Mouse (Mus musculus) forebrain, embryonic 10.5 days (tissue): ENCODE results near the gene Ube2z. TPM values are rescaled to one million over a fixed set of nuclear protein-coding genes. Genes with fewer than 3 reads are reported as not detected.
"Not testable (repeated sequence)": the region's sequence is repeated elsewhere in the genome, so short reads cannot be mapped to it uniquely, and the experiment has no call there.

Source experiments
- DNase-seq: peaks from one replicate; pipeline ENCODE4 v3.0.0-alpha.2; 2017; ENCODE audit warnings: low spot score; ENCODE audit errors: extremely low spot score
- H3K27ac ChIP-seq: fragments of 300-500 bp; sonication (generic); 2 replicates; pipeline ENCODE4 v1.5.1; 2016; ENCODE audit warnings: mild to moderate bottlenecking
- H3K27me3 ChIP-seq: fragments of 300-500 bp; sonication (generic); 2 replicates; pipeline ENCODE4 v1.6.1; 2016; ENCODE audit warnings: mild to moderate bottlenecking; ENCODE audit not compliant: poor library complexity, severe bottlenecking
- H3K36me3 ChIP-seq: fragments of 300-500 bp; sonication (generic); replicated peaks from 2 replicates; pipeline ENCODE4 v1.6.1; 2016; ENCODE audit warnings: mild to moderate bottlenecking, moderate library complexity
- H3K4me1 ChIP-seq: fragments of 300-500 bp; sonication (generic); 2 replicates; pipeline ENCODE4 v1.6.1; 2016
- H3K4me3 ChIP-seq: fragments of 300-500 bp; sonication (generic); 2 replicates; pipeline ENCODE4 v1.5.1; 2016; ENCODE audit warnings: mild to moderate bottlenecking, moderate library complexity
- H3K9me3 ChIP-seq: fragments of 300-500 bp; sonication (generic); 2 replicates; pipeline ENCODE4 v1.6.1; 2016; ENCODE audit warnings: mild to moderate bottlenecking, moderate library complexity
- WGBS: fragments of 180-500 bp; shearing (Covaris S2); methylation state at CpG from one replicate; pipeline ENCODE4 v1.1.7; 2016; 5-methylcytosine and 5-hydroxymethylcytosine counted together
- polyA plus RNA-seq: library from polyadenylated mRNA; unstranded; fragments of >200 nt; fragmentation: Nextera tagmentation; extraction: Ambion mirVana; gene quantifications from 2 replicates; pipeline ENCODE4 v1.2.1, GENCODE M21; 2016

The Ube2z gene
- polyA plus RNA-seq = 27.5 TPM in 2 replicates

GRCm38 (mm10) chr11:96065215-96065911 lies at the start of gene Ube2z:
TSS of gene Ube2z (minus strand) at chr11:96065388.
- Histone ChIP-seq H3K27ac (peak within 1 kb of the TSS; percentile 96), H3K9me3 (no peaks in the 10 kb centered on the region), H3K4me3 (peak within 1 kb of the TSS; percentile 93), H3K27me3 (no peaks in the 10 kb centered on the region), H3K36me3 (peaks cover 29% of the 10 kb centered on the region), H3K4me1 (peaks cover 33% of the 10 kb centered on the region)
- DNase-seq = peak; percentile 92
- 6% methylated on average over 49 of the region's 50 CpGs for WGBS

DNA sequence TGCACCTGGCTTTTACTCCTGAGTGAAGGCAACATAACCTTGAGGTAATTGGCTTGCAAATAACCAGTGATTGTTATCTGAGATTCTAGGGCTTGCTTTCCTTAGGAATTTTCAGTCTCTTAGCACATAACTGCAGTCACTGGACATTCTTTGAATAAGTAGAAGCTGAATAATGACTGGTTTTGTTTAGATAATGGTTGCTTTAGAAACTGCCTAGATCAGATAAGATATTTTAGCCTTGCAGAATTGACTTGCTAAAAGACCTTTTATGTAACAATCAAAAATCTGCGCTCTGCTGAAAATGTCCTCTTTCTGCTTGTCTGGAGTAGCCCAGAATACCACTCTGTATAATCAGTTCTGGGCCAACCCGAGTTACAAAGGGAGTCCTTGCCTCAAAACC lies 48.9 kb upstream of the Ube2z start:
- 72% methylated on average over 2 of the region's 2 CpGs for WGBS
- DNase-seq = no peak
- Histone ChIP-seq H3K27me3 (no peaks in the 10 kb centered on the region), H3K27ac (no peak overlapping the region), H3K4me3 (no peak overlapping the region), H3K4me1 (no peaks in the 10 kb centered on the region), H3K36me3 (no peaks in the 10 kb centered on the region), H3K9me3 (no peaks in the 10 kb centered on the region)

DNA sequence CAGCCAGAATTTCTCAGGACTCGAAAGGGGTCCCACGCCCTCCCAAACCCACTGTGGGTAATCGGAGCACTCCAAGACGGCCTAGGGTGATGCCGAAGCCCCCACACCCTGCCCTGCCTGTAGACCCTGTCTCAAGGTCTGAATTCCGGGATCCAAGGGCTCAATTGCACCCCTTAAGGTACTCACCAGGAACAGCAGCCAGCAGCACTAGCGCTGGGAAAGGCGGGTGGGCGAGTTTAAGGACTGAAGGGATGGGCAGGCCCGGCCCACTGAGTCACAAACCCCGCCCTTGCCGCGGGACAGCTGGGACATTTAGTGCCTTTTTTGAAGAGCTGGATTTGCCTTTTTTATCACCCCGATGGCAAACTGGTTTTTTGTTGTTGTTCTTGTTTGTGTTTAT lies 46.6 kb upstream of the Ube2z start, which contains the start of gene Calcoco2:
TSS of gene Calcoco2 (minus strand) at position 214 of the 400 bp plus-strand sequence.
- Histone ChIP-seq H3K36me3 (no peaks in the 10 kb centered on the region), H3K27me3 (no peaks in the 10 kb centered on the region), H3K4me1 (no peaks in the 10 kb centered on the region), H3K9me3 (no peaks in the 10 kb centered on the region), H3K27ac (no peak within 1 kb of the TSS), H3K4me3 (no peak within 1 kb of the TSS)
- WGBS = 39% methylated on average over 14 of the region's 14 CpGs
- DNase-seq = no peak

- not testable (repeated sequence) for H3K27me3 ChIP-seq, H3K36me3 ChIP-seq, H3K4me3 ChIP-seq, H3K4me1 ChIP-seq, H3K27ac ChIP-seq, DNase-seq, H3K9me3 ChIP-seq
- 61% methylated on average over 2 of the region's 2 CpGs for WGBS
Observed at GRCm38 (mm10) chr11:96110950-96111349, 45.8 kb upstream of the Ube2z start.

- 93% methylated on average over 1 of the region's 1 CpGs for WGBS
- Histone ChIP-seq H3K27ac (no peak overlapping the region), H3K27me3 (no peaks in the 10 kb centered on the region), H3K4me1 (no peaks in the 10 kb centered on the region), H3K36me3 (no peaks in the 10 kb centered on the region), H3K9me3 (no peaks in the 10 kb centered on the region), H3K4me3 (no peak overlapping the region)
- no peak for DNase-seq
Observed at GRCm38 (mm10) chr11:96108376-96108775, 43.2 kb upstream of the Ube2z start.

DNA sequence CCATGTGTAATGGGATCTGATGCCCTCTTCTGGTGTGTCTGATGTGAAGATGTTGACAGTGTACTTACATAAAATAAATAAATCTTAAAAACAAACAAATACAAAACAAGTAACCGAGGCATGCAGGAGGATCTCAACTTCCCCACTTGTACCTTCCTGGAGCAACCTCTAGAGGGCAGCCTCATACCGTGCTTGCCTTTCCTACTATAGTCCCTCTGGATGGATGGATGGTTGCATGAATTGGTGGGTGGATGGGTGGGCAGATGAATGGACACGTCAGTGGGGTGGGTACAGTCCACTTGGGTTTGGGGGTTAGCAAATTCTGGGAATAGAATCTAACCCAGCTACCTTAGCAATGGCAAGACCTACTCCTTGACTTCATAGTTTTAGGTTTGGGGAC lies 28.2 kb upstream of the Ube2z start:
- Histone ChIP-seq H3K36me3 (no peaks in the 10 kb centered on the region), H3K27ac (no peak overlapping the region), H3K4me1 (no peaks in the 10 kb centered on the region), H3K4me3 (no peak overlapping the region), H3K9me3 (no peaks in the 10 kb centered on the region), H3K27me3 (peaks cover 11% of the 10 kb centered on the region; the same call in 1 of the 2 replicates)
- peak; percentile 51 for DNase-seq
- WGBS = 13% methylated on average over 3 of the region's 3 CpGs

- Histone ChIP-seq H3K9me3 (peaks cover 6% of the 10 kb centered on the region; the same call in 1 of the 2 replicates), H3K4me1 (no peaks in the 10 kb centered on the region), H3K4me3 (no peak overlapping the region), H3K27ac (no peak overlapping the region), H3K36me3 (no peaks in the 10 kb centered on the region), H3K27me3 (peaks cover 7% of the 10 kb centered on the region; the same call in 1 of the 2 replicates)
- no peak for DNase-seq
- WGBS = 47% methylated on average over 7 of the region's 7 CpGs
Observed at GRCm38 (mm10) chr11:96092674-96093291, 27.6 kb upstream of the Ube2z start.

- no peaks in the 10 kb centered on the region for H3K4me1 ChIP-seq
- H3K27me3 ChIP-seq = peaks cover 3% of the 10 kb centered on the region; the same call in 1 of the 2 replicates
Observed at GRCm38 (mm10) chr11:96091073-96091472, 25.9 kb upstream of the Ube2z start.

DNA sequence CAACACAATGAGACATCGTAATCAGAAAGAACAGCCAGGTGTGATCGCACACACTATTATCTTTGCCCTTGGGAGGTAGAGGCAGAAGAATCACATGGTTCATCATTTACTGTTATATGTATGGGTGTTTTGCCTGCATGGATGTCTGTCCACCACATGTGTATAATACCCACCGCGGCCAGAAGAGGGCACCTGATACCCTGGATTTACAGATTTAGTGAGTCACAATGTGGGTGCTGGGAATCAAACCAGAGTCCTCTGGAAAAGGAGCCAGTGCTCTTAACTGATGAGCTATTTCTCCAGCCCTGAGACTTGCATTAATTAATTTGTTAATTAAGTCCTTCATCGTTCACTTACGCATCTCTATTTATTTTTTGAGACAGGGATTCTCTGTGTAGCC lies 22.8 kb upstream of the Ube2z start:
- Histone ChIP-seq H3K4me1 (no peaks in the 10 kb centered on the region), H3K36me3 (no peaks in the 10 kb centered on the region), H3K27ac (no peak overlapping the region), H3K27me3 (peaks cover 2% of the 10 kb centered on the region; the same call in 1 of the 2 replicates), H3K9me3 (peaks cover 6% of the 10 kb centered on the region; the same call in 1 of the 2 replicates), H3K4me3 (no peak overlapping the region)
- no peak for DNase-seq
- WGBS = 87% methylated on average over 6 of the region's 6 CpGs

More at GRCm38 (mm10) chr11:96091073-96091472, 25.9 kb upstream of the Ube2z start:
- WGBS = 59% methylated on average over 2 of the region's 2 CpGs
- H3K4me3 ChIP-seq = no peak overlapping the region
- no peaks in the 10 kb centered on the region for H3K36me3 ChIP-seq
- H3K9me3 ChIP-seq = peaks cover 6% of the 10 kb centered on the region; the same call in 1 of the 2 replicates
- no peak for DNase-seq
- H3K27ac ChIP-seq = no peak overlapping the region

DNA sequence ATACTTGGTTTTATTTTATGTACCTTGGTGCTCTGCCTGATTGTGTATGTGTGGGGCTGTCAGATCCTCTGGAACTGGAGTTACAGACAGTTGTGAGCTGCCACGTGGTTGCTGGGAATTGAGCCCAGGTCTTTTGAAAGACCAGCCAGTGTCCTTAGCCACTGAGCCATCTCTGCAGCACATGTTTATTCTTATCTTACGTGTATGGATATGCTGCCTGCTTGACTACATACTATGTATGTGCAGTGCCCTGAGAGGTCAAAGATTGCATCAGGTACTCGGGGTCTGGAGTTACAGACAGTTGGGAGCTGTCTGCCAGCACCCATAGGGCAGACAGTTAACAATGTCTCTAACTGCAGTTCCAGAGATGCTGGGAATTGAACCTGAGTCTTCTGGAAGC lies 17.5 kb upstream of the Ube2z start:
- Histone ChIP-seq H3K4me3 (no peak overlapping the region), H3K4me1 (no peaks in the 10 kb centered on the region), H3K9me3 (no peaks in the 10 kb centered on the region), H3K36me3 (no peaks in the 10 kb centered on the region), H3K27ac (no peak overlapping the region), H3K27me3 (no peaks in the 10 kb centered on the region)
- DNase-seq = no peak
- WGBS = 86% methylated on average over 3 of the region's 3 CpGs

GRCm38 (mm10) chr11:96080736-96081135 lies 15.5 kb upstream of the Ube2z start:
- Histone ChIP-seq H3K36me3 (no peaks in the 10 kb centered on the region), H3K4me3 (no peak overlapping the region), H3K27me3 (no peaks in the 10 kb centered on the region), H3K27ac (no peak overlapping the region), H3K9me3 (no peaks in the 10 kb centered on the region), H3K4me1 (peaks cover 5% of the 10 kb centered on the region)
- no peak for DNase-seq
- 88% methylated on average over 5 of the region's 5 CpGs for WGBS

DNA sequence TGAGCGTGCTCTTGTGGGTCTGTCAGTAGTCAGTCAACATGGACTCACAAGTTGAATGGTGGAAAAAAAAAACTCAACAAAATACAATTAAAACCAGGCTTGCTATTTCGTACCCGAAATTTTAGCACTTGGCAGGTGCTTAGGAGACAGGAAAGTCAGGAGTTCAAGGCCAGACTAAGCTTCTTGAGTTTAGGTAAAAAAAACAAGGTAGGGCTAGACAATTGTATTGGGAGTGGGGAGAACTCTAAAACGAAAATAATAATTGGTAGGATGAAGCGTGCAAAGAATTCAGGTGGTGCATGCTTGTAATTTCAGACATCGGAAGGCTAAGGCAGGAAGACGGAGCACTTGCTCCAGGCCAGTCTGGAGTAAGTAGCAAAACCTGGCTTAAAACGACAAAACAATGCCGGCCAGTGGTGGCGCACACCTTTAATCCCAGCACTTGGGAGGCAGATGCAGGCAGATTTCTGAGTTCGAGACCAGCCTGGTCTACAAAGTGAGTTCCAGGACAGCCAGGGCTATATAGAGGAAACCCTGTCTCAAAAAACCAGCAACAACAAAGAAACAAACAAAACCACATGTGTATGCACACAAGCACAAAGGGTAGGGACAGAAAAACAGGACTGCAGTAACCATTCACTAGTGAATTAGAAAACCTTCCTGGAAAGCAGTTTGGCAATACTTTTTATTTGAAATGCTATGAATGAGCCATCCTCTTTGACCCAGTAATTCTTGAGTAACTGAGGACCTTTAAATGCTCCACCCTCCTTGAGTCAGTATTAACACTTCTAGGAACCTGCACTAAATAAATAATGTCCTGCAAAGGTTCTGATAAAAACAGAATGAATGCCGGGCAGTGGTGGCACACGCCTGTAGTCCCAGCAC lies 11.3 kb upstream of the Ube2z start:
- no peak for DNase-seq
- Histone ChIP-seq H3K4me3 (peak overlapping the region; percentile 82), H3K36me3 (peaks cover 20% of the 10 kb centered on the region), H3K27ac (peak overlapping the region; percentile 88), H3K27me3 (no peaks in the 10 kb centered on the region), H3K4me1 (peaks cover 21% of the 10 kb centered on the region), H3K9me3 (no peaks in the 10 kb centered on the region)
- WGBS = 71% methylated on average over 13 of the region's 13 CpGs
